Mouse (Mus musculus) adrenal gland, adult 2 months (tissue): Measurements from ENCODE around the gene Unc93b1. TPM values are rescaled to one million over a fixed set of nuclear protein-coding genes. Genes with fewer than 3 reads are reported as not detected.
A peak's percentile ranks its signal among the peaks of the same experiment; 100 is the strongest.
"Not testable (repeated sequence)": the region's sequence is repeated elsewhere in the genome, so short reads cannot be mapped to it uniquely, and the experiment has no call there.

Source experiments
- DNase-seq: peaks from one replicate; pipeline ENCODE4 v3.0.0; 2021
- polyA plus RNA-seq: library from polyadenylated mRNA; depleted of rRNA; stranded (reverse); fragments of >200 nt; gene quantifications from 2 replicates; pipeline ENCODE4 v1.2.3, GENCODE M21; 2012
- total RNA-seq, 2 experiments: library from RNA; stranded (reverse); gene quantifications; 2 replicates each; pipeline ENCODE4 v1.2.3; 2021

The Unc93b1 gene
- total and polyA plus RNA-seq, 3 experiments: 48.3 to 186 (median 59.2) TPM

DNA sequence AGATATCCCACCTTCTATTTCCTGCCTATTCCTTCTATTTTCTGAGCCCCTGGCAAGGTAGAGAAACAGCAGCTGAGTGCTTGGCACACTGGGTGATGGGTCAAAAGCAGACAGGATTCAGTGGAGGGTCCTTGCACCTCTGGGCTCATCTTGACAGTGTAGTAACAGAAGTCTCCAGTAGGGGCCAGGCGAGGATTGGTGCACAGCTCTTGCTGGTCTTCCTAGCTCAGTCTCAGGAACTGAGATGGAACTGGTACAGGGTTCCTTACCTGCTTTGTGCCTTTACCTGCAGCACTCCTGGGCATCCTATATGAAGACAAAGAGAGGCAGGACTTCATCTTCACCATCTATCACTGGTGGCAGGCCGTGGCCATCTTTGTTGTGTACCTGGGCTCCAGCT lies 11.7 kb downstream of the Unc93b1 start:
- DNase-seq: peak; percentile 60

DNA sequence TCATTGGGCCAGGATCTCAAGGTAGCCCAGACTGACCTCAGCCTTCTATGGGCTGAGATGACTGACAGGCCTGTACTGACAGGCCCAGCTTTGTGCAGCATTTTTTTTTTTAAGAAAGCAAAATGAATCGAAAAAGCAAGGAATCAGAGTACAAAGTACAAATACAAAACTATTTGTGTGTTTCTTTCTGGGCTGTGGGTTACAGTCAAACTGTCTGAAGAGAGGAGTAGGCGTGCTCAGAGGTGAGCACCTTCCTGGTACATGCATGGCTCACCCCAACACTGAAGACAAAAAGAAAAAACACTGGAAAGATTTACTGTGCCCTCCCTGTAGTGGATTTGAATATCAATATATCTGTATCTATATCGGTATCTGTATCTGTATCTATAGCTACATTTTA lies 12.8 kb downstream of the Unc93b1 start:
- no peak for DNase-seq

DNA sequence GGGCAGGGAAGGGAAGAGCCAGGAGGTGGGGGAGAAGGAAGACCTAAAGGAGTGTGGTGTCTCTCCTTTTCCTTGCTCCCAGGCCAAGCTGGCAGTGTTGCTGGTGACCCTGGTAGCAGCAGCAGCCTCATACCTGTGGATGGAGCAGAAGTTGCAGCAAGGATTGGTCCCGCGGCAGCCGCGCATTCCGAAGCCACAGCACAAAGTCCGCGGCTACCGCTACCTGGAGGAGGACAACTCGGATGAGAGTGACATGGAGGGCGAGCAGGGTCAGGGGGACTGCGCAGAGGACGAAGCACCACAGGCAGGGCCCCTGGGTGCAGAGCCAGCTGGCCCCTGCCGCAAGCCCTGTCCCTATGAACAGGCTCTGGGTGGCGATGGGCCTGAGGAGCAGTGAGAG lies 13.6 kb downstream of the Unc93b1 start:
- DNase-seq: no peak

DNA sequence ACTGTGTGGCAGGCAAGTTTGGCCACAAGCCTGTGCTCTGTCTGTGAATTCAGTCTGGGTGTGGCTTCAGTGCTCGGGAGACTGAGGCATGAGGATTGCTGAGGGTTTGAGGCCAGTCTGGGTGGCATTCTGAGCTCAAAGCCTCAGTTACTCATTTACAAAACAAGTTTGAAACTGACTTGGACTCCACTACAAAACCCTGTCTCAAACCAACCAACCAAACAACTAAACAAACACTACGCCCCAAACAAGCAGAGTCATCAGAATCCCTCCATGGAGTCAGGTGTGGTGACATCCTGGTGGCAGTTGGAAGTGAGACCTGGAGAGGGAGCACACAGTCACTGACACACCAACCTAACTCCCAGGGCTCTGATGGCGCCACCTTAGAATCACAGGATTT lies 15.3 kb downstream of the Unc93b1 start:
- no peak for DNase-seq

DNA sequence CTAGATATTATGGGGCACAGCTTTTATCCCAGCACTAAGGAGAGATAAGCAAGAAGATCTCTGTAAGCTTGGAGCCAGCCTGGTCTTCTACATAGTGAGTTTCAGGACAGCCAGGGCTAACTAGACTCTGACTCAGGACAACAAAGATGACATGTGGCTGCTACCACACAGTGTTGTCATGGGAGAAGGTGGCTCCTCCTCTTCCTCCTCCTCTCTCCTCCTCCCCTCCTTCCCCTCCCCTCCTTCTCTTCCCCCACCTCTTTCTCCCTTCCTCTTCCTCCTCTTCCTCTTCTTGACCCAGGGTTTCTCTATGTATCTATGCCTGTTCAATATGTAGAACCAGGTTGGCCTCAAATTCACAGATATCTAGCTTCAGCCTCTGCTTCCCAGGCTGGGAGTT lies 16.5 kb downstream of the Unc93b1 start:
- DNase-seq: no peak

DNA sequence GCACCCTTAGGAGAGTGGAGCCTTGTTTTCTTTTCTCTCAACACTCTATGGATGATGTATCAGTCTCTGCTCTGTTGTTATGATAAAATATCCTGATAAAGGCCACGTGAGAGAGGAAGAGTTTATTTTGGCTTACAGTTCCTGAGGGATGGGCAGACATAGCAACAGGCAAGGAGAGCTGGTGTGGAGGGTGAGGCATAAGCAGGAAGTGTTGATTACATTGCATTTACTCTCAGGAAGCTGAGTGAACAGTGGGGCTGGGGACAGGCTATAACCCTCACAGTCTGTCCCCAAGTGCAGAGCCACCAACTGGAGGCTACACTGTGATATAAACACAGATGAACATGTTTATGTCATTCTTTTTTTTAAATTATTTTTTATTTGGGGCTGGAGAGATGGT lies 17.1 kb downstream of the Unc93b1 start:
- no peak for DNase-seq

DNA sequence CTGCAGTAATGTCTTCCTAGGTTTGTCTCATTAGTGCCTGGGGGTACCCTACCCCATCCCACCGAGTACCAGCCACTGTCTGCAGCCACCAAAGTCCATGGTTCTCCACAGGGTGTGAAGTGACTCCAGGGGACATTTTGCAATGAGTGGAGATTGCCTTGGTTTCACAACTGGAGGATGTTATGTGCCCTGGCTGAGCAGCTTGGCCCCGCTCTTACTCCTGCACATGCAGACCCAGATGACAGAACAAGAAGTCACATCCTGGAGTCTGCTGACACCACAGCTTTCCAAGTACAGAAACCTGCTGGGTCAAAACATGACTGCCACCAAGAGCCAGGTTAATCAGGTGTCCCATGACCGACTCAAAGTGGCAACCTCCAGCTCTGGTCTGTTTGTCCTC lies 20.0 kb downstream of the Unc93b1 start:
- no peak for DNase-seq

DNA sequence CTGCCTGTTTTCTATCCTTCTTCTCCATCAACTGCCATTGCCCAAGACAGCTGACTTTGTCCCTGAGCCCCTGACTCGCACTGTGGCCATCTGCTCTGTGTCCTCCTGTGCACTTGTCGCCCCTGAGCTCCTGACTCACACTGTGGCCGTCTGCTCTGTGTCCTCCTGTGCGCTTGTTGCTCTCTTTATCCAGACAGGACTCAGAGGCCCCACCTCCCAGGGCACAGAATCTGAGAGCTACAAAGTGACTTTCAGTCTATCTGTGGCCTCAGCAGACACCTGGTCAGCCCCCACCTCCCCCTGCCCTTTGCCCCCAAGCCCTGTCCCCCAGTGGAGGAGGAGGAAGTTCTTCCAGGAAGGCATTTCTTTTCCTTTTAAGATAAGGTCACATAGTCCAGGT lies 20.8 kb downstream of the Unc93b1 start:
- no peak for DNase-seq

DNA sequence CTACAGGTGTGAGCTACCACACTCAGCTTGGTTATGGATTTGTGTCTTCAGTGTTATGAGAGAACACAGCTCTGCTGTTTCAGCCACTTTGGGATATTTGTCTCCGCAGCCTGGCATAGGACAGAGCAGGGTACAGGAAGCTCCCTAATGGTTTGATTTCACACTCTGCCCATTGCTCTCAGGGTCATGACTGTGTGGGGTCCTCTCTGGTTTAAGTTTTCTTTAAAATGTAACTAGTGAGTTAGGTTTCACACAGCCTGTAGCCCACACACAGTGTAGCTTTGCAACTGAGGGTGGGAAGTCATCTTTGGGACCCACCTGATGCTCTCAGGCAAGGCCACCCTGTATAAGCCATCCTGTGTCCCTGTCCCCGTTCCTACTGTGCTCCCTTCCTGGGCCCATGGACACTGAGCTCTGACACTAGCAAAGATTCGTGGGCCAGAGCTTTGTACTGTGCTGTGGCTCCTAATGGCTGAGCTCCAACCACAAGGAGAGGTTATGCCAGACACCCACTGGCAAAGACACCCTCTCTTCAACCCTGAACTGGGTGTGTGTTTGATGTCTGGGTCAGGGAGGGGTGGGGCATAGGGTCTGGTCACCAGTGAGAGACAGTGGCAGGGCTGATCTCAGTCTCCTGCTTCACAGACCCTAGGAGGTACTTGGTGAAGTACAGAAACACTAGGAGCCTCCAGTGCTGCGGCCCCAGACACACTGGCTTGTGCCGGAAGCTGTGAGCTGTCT lies 22.5 kb downstream of the Unc93b1 start:
- not testable (repeated sequence) for DNase-seq

DNA sequence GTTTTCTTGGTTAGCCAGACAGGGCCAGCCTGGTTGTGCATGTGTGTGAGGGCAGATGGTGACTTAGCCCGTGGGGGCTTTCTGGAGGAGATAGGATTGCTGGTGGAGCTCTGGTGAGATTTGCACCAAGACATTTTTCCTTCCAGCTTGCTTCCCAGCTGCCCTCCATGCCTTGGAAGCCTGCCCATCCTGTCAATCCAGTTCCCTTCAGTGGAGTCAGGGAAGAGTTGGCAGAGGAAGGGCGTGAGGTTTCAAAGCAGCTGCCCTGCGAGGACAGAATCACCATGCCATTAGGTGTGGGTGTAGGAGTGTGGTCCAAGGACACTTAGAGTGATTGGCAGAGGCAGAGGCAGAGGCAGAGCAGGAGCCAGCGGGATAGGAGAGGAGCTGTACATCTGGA lies 23.5 kb downstream of the Unc93b1 start, which contains the start of gene Aldh3b3:
Gene Aldh3b3 (plus strand): TSS at position 176 of the 400 bp plus-strand sequence.
- no peak for DNase-seq

DNA sequence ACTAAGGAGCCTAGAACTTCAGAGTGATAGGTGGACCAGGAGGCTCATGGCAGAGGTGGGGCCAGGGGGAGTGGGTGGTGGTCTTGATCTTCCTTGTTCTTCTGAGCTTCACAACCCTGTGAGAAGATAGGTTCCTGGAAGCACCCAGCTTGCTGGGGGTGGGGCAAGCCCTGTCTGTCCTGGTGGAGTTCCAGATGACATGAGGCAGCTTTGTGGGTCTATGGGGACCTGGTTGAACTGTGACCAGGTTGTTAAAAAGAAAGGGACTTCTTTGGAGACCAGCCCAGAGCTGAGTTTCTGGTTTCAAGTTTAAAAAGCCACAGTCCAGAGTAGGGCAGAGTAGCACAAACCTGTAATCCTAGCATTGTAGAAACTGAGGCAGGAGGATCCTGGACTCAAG lies 24.0 kb downstream of the Unc93b1 start:
- DNase-seq: no peak

DNA sequence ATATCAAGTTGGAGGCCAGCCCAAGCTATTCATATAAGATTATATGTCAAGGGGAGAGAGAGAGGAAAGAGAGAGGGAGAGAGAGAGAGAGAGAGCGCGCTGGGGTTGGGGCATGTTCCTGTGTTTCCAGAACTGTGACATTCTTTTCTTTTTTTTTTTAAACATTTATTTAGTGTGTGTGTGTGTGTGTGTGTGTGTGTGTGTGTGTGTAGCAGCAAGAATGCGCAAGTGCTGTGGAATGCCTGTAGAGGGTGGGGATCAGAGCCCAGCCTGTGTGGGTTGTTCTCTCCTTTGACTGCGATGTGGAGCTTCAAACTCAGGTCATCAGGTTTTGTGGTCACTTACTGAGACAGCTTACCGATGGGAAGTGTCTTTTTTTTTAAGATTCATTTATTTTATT lies 25.2 kb downstream of the Unc93b1 start:
- DNase-seq: no peak

DNA sequence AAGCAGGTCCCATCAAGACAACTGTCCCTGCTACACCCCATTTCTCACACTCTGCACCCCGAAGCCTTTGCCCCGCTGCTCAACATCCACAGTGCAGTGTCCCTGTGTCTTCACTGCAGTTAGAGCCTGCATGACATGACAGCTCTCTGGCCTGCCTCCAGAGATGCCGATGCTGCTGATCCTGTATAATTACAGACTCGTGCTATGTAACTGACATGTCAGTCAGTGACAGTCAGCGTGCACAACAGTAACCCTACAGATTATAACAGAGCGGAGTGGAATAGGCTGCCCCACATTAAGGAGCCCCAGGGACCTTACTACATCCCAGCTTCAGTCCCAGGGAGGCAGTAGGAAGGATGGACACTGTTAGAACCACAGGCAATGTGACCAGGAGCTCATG lies 26.8 kb downstream of the Unc93b1 start:
- DNase-seq: not testable (repeated sequence)

DNA sequence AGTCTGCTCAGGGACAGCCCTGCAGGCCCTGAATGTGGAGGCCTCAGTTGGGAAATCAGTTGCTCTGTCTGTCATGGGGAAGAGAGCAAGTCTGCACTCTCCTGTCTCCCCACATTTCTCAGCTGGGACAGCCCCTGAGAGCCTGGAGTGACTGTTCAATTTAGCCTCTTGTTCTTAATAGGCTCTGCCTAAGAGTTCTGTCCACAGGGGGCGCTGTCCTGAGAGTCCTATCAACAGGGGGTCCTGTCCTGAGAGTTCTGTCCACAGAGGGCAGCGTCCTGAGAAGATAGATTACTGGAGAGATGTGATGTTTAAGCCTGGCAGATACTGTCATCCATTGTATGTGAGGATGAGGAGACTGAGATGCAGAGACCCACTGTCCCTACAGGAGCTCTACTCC lies 27.5 kb downstream of the Unc93b1 start:
- no peak for DNase-seq

DNA sequence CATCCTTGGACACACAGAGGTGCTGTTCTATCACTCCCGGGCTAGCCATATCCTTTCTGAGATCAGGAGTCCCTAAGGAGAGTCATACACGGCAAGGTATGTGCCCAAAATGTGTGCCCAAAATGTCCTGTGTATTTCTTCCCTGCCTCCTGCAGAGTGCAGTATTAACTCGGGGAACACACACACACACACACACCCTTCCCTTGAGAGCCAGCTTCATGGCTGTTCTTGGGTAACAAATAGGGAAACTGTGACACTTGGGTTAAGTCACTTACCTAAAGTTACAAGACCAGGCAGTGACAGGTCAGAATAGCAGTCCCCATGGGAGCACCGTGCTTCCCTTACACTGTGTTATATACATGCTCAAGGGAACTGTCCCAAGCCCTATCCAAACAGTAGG lies 29.0 kb downstream of the Unc93b1 start:
- no peak for DNase-seq

DNA sequence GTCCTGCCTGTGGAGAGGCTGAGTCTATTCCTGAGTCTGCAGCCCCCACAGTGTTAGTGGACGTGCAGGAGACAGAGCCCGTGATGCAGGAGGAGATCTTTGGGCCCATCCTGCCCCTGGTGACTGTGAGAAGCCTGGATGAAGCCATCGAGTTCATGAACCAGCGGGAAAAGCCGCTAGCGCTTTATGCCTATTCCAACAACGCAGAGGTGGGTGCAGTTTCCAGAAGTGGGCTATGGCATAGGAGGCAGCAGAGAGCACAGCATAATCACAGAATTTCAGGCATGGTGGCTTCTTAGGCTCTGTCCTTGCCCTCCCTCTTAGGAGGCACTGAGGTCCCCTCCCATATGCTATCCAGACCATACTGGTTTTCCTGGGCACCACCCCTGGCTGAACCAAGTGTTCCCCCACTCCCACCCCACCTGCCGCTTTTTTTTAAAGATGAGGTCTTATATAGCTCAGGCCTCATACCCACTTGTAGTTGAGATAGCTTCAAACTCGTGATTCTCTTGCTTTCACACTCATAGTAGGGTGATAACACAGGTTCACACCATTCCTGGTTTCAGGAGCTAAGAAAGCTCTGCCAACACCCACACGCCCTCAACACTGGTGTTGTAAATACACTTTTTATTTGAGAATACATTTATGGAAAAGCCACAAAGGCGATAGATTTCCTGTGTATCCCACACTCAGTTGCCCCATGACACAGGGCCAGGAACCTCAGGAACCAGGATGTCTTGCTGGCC lies 31.5 kb downstream of the Unc93b1 start:
- no peak for DNase-seq

DNA sequence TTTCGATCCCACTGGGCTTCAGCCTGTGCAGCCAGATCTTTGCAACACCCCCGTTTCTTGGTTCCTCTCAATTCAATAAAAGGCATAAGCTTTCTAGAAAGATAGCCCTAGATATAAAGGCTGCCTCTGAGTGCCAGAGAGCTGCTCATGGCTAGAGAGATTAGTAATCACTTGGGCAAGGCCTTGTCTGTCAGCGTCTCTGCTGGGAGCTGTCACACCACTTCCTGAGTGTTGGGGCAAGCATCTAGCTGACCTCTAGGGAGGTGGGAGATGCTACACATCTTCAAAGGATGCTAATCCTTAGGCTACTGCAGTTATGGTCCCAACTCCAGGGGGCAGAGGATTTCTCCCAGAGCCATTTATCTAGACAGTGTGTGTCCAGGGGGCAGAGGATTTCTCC lies 32.3 kb downstream of the Unc93b1 start:
- DNase-seq: no peak

DNA sequence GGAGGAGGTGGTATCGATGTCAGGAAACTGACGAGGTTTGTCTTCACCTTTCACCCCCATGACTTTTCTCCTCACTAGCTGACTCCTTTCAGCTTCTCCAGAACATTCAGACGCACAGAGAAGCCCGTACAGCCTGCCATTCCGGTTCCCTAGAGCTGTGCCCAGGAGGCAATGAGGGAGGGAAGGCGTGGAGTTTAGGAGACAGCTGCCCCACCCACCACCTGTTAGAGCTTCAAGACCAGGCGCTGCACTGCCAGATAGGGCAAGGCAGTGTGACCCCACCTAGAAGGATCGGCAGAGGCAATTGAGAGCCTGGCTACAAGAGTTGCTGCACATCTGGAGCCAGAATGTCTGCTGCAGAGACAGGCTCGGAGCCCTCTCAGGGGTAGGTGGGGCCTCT lies 37.2 kb downstream of the Unc93b1 start, which contains the start of gene Aldh3b2:
Gene Aldh3b2 (plus strand): TSS at position 100 of the 400 bp plus-strand sequence.
- no peak for DNase-seq

DNA sequence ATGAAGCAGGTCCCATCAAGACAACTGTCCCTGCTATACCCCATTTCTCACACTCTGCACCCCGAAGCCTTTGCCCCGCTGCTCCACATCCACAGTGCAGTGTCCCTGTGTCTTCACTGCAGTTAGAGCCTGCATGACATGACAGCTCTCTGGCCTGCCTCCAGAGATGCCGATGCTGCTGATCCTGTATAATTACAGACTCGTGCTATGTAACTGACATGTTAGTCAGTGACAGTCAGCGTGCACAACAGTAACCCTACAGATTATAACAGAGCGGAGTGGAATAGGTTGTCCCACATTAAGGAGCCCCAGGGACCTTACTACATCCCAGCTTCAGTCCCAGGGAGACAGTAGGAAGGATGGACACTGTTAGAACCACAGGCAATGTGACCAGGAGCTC lies 39.6 kb downstream of the Unc93b1 start:
- DNase-seq: not testable (repeated sequence)

DNA sequence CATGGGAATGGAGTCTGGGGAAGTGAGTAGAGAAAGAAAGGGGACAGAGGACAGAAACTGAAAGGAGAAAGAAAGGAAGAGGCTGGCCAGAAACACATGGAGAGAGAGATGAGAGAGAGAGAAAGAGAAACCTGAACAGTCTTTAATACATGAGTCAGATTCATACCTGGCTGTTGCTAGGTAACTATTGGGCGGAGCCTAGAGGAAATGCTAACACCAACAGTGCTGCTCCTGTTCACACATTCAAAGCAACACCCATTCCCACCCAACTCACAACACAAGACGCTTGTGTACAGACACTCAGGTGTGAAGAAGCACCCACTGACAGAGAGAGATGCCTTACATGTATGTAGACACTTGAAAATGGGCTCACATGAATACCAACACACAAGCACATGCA lies 40.9 kb downstream of the Unc93b1 start:
- no peak for DNase-seq

DNA sequence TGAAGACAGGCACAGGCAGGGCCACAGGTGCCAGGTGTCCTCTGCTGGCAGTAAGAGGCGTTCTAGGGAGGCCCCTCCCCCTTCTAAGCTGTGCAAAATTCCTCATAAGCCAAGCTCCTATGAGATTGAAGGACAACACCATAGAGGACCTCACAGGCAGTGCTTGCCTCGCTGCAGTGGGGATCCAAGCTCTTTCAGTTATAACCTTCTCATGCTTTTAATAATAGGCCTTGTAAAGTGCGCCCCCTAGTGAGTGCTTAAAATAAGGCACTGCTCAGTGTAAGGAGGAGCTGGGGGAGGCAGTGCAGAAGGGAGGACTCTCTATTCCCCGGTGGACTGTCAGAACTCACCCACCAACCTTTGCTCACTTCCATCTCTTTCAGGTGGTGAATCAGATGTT lies 45.3 kb downstream of the Unc93b1 start:
- DNase-seq: peak; percentile 75

DNA sequence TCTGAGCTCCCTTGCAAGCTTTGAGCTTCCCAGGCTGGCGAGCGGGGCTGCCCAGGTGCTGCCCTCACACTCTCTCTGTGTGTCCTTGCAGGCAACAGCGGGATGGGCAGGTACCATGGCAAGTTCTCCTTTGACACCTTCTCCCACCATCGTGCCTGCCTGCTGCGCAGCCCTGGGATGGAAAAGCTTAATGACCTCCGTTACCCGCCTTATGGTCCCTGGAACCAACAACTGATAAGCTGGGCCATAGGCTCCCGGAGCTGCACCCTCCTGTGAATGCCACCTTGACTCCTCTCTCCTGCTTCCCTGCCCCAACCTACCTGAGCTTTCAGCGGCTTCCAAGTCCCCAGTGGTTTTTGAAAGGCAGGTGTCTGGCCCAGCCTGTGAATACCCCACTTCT lies 45.9 kb downstream of the Unc93b1 start:
- no peak for DNase-seq

DNA sequence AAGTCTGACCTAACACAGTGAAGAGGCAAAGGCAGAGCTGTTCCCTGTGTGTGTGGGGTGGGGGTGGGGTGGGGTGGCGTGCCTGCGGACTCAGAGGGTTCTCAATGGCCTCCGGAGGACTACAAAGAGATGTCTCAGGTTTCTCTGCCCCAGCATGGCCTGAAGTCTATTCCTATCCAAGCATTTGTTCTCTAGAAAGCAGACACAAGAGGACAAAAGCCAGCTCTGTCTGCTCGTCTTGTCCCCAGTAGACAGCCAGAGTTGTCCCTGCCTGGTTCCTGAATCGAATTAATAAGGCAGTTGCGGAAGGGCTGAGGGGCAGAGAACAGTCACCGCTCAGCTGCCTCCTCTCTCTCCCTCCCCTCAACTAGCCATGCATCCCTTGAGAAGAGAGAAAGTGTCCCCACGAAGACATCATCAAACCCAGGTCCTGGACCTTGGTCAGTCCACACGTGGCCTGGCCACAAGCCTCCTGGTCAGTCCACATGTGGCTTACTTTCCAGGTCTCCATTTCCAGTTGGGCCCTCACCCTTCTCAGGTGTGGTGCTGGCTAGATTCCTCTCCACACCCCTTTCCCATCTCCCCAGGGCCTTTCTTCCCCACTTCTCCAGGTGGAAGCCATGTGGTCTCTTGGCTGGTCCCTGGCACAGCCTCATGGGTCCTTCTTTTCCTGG lies 48.7 kb downstream of the Unc93b1 start:
- DNase-seq: no peak
